Mouse (Mus musculus): Measurements from ENCODE around the gene Dcbld1.

- no peak for TF ChIP-seq CTCF (IDR thresholded peaks at IDR 0.05)
- TF ChIP-seq POLR2A (IDR thresholded peaks at IDR 0.05; ENCODE audit: insufficient read depth, low read depth, low read length) = no peak
- no peak for TF ChIP-seq EP300 (IDR thresholded peaks at IDR 0.05; ENCODE audit: insufficient read depth, low read depth, low read length)
Measured at GRCm38 (mm10) chr10:52273012-52273411, 39.6 kb downstream of the Dcbld1 start.

All from heart, adult 2 months (tissue).